Mouse (Mus musculus) layer of hippocampus, adult 8-10 months (tissue): Measurements from ENCODE around the gene Sdhaf2. TPM values are rescaled to one million over a fixed set of nuclear protein-coding genes. Genes with fewer than 3 reads are reported as not detected.

ENCODE experiments used
- DNase-seq, 2 experiments: peaks; one replicate each; pipeline ENCODE4 v3.0.0; 2022; ENCODE audit warnings: low spot score in 2 of 2
- total RNA-seq, 4 experiments: library from RNA; stranded (reverse); gene quantifications; 2 replicates each; pipeline ENCODE4 v1.2.4; 2022

Gene Sdhaf2
- total RNA-seq, 4 experiments from 2014 or later, result 48.8 to 64.9 (median 58.2) TPM

GRCm38 (mm10) chr19:10500581-10500980 lies 25.4 kb downstream of the Sdhaf2 start:
- no peak for DNase-seq

- DNase-seq, result no peak
Observed at GRCm38 (mm10) chr19:10497512-10498160, 28.3 kb downstream of the Sdhaf2 start.

GRCm38 (mm10) chr19:10496976-10497375 lies 29.0 kb downstream of the Sdhaf2 start:
- DNase-seq, result no peak

- DNase-seq, result no peak
Observed at GRCm38 (mm10) chr19:10495670-10496069, 30.3 kb downstream of the Sdhaf2 start.

GRCm38 (mm10) chr19:10486264-10486738 lies 39.6 kb downstream of the Sdhaf2 start:
- peak; percentile 55 to 67 for DNase-seq

GRCm38 (mm10) chr19:10482703-10483102 lies 43.2 kb downstream of the Sdhaf2 start, which contains the start of gene Ppp1r32:
Ppp1r32 (minus strand) TSS chr19:10482928.
- DNase-seq, result no peak

- DNase-seq, result no peak
Observed at GRCm38 (mm10) chr19:10479541-10479940, 46.4 kb downstream of the Sdhaf2 start.

GRCm38 (mm10) chr19:10473779-10474178 lies 52.2 kb downstream of the Sdhaf2 start:
- no peak for DNase-seq

- no peak for DNase-seq
Observed at GRCm38 (mm10) chr19:10472958-10473357, 53.0 kb downstream of the Sdhaf2 start.

GRCm38 (mm10) chr19:10469171-10469658 lies 56.7 kb downstream of the Sdhaf2 start:
- DNase-seq, result peak; percentile 52 to 55

GRCm38 (mm10) chr19:10464427-10464826 lies 61.5 kb downstream of the Sdhaf2 start:
- DNase-seq, result no peak

- DNase-seq, result no peak
Observed at GRCm38 (mm10) chr19:10461584-10461983, 64.4 kb downstream of the Sdhaf2 start.

- peak; percentile 55 to 65 for DNase-seq
Observed at GRCm38 (mm10) chr19:10459907-10460306, 66.0 kb downstream of the Sdhaf2 start.

GRCm38 (mm10) chr19:10458096-10458495 lies 67.8 kb downstream of the Sdhaf2 start:
- no peak for DNase-seq

- DNase-seq, result no peak
Observed at GRCm38 (mm10) chr19:10457484-10457800, 68.5 kb downstream of the Sdhaf2 start.

- peak; percentile 52 to 74 for DNase-seq
Observed at GRCm38 (mm10) chr19:10456752-10457483, 69.0 kb downstream of the Sdhaf2 start, which contains the start of gene Lrrc10b. Lrrc10b (minus strand) TSS chr19:10457473.

- no peak for DNase-seq
Observed at GRCm38 (mm10) chr19:10455437-10455806, 70.5 kb downstream of the Sdhaf2 start.

GRCm38 (mm10) chr19:10454718-10455436 lies 71.1 kb downstream of the Sdhaf2 start:
- DNase-seq, result no peak
